Mouse (Mus musculus): ENCODE data around the gene Nav2. TPM values are rescaled to one million over a fixed set of nuclear protein-coding genes. Genes with fewer than 3 reads are reported as not detected.
A peak's percentile ranks its signal among the peaks of the same experiment; 100 is the strongest.

Nav2 gene
- total RNA-seq, 4 experiments from 2014 or later: 31.3 to 55.8 (median 41.0) TPM

GRCm38 (mm10) chr7:49248333-49249086, 340.0 kb downstream of the Nav2 start:
- DNase-seq (ENCODE audit: low spot score): peak; percentile 42

- no peak for DNase-seq (ENCODE audit: low spot score)
Measured at GRCm38 (mm10) chr7:49249462-49249861, 340.9 kb downstream of the Nav2 start.

DNA sequence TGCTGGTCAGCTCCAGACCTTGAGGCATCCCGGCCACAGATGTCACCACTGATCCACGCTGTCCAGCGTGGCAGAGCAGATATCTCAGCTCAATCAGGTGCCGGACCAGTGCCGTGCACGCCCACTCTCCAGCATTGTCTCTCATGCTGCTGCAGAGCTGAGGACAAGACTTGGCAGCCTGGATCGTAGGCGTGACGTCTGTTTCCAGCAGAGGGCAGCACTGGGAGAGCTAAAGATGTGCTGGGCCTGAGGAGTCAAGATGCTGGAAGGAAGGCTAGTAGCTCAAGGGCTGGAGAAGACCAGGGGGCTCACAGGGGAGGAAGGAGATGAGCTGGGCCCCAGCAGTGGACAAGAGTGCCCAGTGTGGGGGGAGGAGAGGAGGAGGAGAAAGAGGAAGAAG, 341.5 kb downstream of the Nav2 start:
- peak; percentile 79 for DNase-seq (ENCODE audit: low spot score)

DNA sequence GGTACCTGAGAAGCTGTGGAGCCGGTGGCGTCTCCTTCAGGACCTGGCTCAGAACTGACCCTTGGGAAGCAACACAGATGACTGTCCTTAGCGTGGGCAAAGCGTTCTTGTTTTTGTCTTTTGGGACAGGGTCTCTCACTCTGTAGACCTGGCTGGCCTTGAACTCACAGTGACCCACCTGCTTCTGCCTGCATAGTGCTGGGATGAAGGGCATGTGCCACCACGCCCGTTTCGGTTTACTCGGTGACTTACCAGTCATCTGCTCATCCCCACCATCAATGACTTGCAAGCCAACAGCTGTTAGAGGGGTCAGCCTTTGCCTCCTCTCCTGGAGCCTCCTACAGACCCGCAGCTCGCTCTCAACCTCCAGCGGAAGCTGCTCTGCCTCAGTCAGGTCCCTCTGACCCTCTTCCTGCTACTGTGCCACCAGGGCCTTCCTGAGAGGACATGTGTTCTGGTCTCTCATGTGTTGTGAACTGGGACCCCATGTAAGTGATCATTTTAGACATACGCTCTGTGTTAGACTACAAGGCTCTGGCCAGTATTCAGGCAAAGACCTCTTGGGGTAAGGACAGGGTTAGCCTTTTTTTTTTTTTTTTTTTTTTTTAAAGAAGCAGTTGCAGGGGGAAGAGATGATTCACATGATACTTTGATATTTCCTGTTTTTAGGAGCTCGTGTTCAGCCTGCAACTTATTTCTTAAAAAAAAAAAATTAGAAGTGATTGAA, 342.2 kb downstream of the Nav2 start:
- no peak for DNase-seq (ENCODE audit: low spot score)

DNA sequence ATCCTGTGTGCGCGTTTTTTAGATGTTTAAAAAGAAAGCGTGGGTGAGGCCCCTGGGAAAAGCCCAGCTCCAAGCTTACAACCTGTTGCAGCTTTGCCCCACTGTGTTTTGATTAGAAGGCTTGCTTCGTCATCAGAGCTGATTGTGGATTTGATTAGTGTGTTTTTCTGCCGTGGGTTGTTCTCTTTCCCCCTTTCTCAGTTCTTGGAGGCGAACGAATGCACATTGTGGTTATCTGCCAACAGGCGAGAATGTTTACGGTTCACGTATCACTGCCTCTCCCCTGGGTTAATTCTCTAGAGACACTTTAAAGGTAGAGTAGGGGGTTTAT, 342.8 kb downstream of the Nav2 start:
- no peak for DNase-seq (ENCODE audit: low spot score)

- DNase-seq (ENCODE audit: low spot score): no peak
Measured at GRCm38 (mm10) chr7:49252444-49252843, 343.9 kb downstream of the Nav2 start.

GRCm38 (mm10) chr7:49252902-49253301, 344.4 kb downstream of the Nav2 start:
- no peak for DNase-seq (ENCODE audit: low spot score)

DNA sequence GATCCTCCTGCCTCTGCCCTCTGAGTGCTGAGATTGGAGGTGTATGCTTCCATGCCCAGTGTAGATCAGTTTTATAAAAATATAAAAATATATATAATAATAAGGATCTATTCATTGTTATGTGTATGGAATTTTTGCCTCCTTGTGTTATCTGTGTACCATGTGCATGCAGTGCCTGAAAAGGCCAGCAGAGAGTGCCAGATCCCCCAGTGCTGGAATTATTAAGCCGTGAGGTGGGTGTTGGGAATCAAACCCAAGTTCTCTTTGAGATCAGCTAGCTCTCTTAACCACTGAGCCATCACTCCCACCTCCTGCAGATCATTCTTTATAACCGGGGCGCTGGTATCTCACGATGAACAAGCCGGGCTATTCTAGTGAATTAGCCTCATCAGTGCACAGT, 346.5 kb downstream of the Nav2 start:
- no peak for DNase-seq (ENCODE audit: low spot score)

GRCm38 (mm10) chr7:49257234-49257906, 348.9 kb downstream of the Nav2 start:
- DNase-seq (ENCODE audit: low spot score): no peak

- DNase-seq (ENCODE audit: low spot score): peak; percentile 59
Measured at GRCm38 (mm10) chr7:49258088-49258487, 349.6 kb downstream of the Nav2 start.

DNA sequence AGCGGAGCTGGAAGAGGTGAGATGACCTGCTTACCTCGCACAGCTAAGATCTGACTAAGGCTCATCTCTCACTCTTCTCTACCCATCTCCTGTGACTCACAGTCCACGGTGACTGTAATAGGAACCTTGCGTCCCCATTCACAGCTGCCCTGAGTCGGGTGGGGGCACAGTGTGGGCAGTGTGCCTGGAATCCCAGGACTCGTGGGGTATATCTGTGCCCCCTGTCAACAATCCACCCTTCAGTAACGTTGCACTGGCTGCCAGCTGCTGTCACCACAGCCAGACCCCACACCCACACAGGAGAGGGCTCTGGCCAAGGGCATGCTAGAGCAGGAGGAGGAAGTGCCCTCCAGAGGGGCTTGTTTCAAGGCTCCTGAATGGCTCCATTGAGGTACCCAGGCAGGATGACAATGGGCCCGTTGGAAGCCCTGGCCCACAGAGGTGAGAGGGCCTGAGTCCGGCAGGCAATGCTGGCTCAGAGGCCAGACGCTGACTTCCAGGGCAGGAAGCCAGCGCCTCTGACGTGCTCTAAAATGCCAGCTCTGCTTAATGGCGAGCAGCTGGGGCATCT, 353.5 kb downstream of the Nav2 start:
- DNase-seq (ENCODE audit: low spot score): no peak

DNA sequence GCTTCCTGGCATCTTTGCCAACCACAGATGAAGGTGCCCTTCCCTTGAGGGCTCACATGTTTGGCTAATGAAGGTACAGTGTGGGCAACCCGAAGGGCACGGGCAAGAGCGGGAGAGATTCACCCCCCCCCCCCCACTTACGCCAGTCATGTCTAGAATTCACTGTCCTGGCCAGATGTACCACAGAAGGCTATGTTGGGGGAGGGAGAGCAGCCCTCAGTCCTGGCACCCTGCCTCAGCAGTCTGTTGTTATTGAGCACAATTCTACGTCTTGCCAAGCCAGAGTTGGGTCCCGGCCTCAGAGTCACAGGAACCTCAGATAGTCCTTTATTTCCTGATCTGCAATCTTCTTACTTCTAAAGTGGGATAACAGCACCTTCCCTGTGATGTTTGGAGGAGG, 357.9 kb downstream of the Nav2 start:
- peak; percentile 55 for DNase-seq (ENCODE audit: low spot score)

GRCm38 (mm10) chr7:49267621-49268325, 359.3 kb downstream of the Nav2 start:
- DNase-seq (ENCODE audit: low spot score): no peak

- DNase-seq (ENCODE audit: low spot score): no peak
Measured at GRCm38 (mm10) chr7:49268401-49268921, 359.9 kb downstream of the Nav2 start.

- no peak for DNase-seq (ENCODE audit: low spot score)
Measured at GRCm38 (mm10) chr7:49270855-49271254, 362.3 kb downstream of the Nav2 start.

- DNase-seq (ENCODE audit: low spot score): peak; percentile 72
Measured at GRCm38 (mm10) chr7:49272445-49273439, 364.2 kb downstream of the Nav2 start.

DNA sequence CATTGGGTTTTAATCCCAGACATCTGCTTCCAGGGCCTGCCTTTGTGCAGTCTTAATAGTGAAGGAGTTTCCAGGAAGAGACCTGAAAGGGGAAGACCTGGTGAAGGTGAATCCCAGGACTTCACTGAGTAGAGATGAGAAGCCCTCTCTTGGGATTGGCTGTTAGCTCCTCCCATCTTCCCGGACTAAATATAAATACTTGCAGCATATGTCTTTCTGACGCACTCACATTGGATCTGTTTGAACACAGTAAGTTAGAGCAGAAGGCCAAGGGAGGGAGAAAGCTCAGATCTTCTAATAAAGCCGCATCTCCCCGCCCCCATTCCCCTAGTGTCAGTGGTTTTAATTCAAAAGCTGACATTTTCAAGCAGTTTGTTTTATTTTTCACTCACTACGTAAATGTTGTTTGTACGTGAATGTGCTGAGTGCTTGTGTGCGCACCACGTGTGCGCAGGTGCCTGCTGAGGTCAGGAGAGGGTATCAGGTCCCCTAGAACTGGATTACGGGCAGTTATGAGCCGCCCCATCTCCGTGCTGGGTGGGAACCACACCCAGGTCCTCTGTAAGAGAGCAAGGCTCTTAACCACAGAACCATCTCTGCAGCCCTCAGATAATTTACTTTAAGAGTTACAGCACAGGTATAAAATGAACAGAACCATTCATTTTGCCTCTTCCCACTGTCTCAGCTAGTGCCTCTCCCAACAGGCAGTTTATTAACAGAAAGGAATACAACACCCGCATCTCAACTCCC, 365.6 kb downstream of the Nav2 start:
- DNase-seq (ENCODE audit: low spot score): no peak

GRCm38 (mm10) chr7:49274676-49275075, 366.2 kb downstream of the Nav2 start:
- no peak for DNase-seq (ENCODE audit: low spot score)

DNA sequence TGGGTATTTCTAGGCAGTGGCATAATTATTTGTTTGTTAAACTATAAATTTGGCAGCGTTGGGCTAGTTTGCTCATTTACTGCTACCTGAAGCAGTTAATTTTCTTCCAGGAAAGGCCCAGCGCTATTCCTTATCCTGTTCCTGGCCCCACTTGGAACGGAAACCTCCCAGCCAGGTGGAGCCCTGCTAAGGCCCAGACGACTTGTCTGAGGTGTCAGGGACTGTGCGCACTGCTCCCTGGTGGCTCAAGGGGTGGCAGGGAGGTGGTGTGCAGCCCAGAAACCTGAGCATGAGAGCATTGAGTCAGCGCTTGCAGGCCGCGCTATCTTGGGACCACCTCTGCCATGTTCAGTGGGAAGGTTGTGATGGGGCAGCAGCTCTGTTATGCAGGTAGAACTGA, 367.6 kb downstream of the Nav2 start:
- DNase-seq (ENCODE audit: low spot score): no peak

DNA sequence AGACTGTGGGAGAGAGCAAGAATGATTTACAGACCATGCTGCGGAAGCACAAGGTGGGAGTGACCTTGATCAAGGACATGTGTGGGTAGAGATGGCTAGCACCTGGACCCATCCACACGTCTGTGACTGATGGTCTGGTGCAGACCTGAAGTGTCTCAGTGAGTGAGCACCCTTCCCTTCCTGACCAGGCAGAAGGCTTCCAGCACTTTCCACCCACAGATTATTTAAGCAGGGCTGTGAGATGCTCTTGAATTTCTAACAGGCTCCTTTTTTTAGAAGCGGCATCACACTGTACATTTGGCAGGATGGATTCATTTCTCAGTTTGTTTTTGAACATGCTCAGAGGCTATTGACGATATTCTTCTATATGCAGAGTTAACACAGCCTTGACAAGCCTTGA, 369.2 kb downstream of the Nav2 start:
- no peak for DNase-seq (ENCODE audit: low spot score)
